Mouse (Mus musculus): Measurements from ENCODE around the gene Dusp22.
A peak's percentile ranks its signal among the peaks of the same experiment; 100 is the strongest.

Dusp22 gene

GRCm38 (mm10) chr13:30659613-30660505 is at the start of gene Dusp22:
Dusp22 (plus strand) TSS chr13:30659999.
- DNase-seq: peak; percentile 85

- no peak for DNase-seq
Measured at GRCm38 (mm10) chr13:30612079-30612794, 47.6 kb upstream of the Dusp22 start.

GRCm38 (mm10) chr13:30619684-30620083 is 40.1 kb upstream of the Dusp22 start:
- no peak for DNase-seq

GRCm38 (mm10) chr13:30628195-30629048 is 31.4 kb upstream of the Dusp22 start:
- DNase-seq: no peak

- DNase-seq: no peak
Measured at GRCm38 (mm10) chr13:30629794-30630410, 29.9 kb upstream of the Dusp22 start.

GRCm38 (mm10) chr13:30632998-30633397 is 26.8 kb upstream of the Dusp22 start:
- DNase-seq: no peak

- DNase-seq: no peak
Measured at GRCm38 (mm10) chr13:30636453-30636852, 23.3 kb upstream of the Dusp22 start.

GRCm38 (mm10) chr13:30638378-30639115 is 21.3 kb upstream of the Dusp22 start:
- no peak for DNase-seq

- no peak for DNase-seq
Measured at GRCm38 (mm10) chr13:30642053-30642452, 17.7 kb upstream of the Dusp22 start.

- no peak for DNase-seq
Measured at GRCm38 (mm10) chr13:30648461-30648860, 11.3 kb upstream of the Dusp22 start.

GRCm38 (mm10) chr13:30649197-30649596 is 10.6 kb upstream of the Dusp22 start:
- no peak for DNase-seq

GRCm38 (mm10) chr13:30650684-30651083 is 9.1 kb upstream of the Dusp22 start:
- no peak for DNase-seq

GRCm38 (mm10) chr13:30653051-30653450 is 6.7 kb upstream of the Dusp22 start:
- no peak for DNase-seq

GRCm38 (mm10) chr13:30654463-30654862 is 5.3 kb upstream of the Dusp22 start:
- DNase-seq: no peak

GRCm38 (mm10) chr13:30656909-30657308 is 2.9 kb upstream of the Dusp22 start:
- DNase-seq: no peak

GRCm38 (mm10) chr13:30657779-30658178 is 2.0 kb upstream of the Dusp22 start:
- DNase-seq: no peak

GRCm38 (mm10) chr13:30658201-30658996 is 1.4 kb upstream of the Dusp22 start:
- no peak for DNase-seq

- DNase-seq: no peak
Measured at GRCm38 (mm10) chr13:30665261-30665660, 5.5 kb downstream of the Dusp22 start.

- DNase-seq: no peak
Measured at GRCm38 (mm10) chr13:30666537-30666936, 6.7 kb downstream of the Dusp22 start.

GRCm38 (mm10) chr13:30668301-30668700 is 8.5 kb downstream of the Dusp22 start:
- DNase-seq: no peak

GRCm38 (mm10) chr13:30669277-30669676 is 9.5 kb downstream of the Dusp22 start:
- no peak for DNase-seq
